Mouse (Mus musculus) C2C12 (cell line): Measurements from ENCODE around the gene Rbm47. TPM values are rescaled to one million over a fixed set of nuclear protein-coding genes. Genes with fewer than 3 reads are reported as not detected.

Source experiments
- H3K27me3 ChIP-seq: one replicate; pipeline ENCODE4 v1.6.1; 2011; ENCODE audit not compliant: control insufficient read depth, insufficient read depth, insufficient read length
- H3K36me3 ChIP-seq: one replicate; pipeline ENCODE4 v1.6.1; 2011; ENCODE audit not compliant: control insufficient read depth, insufficient read depth
- H3K4me3 ChIP-seq: one replicate; pipeline ENCODE4 v1.5.1; 2011; ENCODE audit warnings: mild to moderate bottlenecking, control low read depth; ENCODE audit not compliant: poor library complexity, insufficient read depth, severe bottlenecking
- H3K79me2 ChIP-seq: one replicate; pipeline ENCODE4 v1.6.1; 2011; ENCODE audit not compliant: control insufficient read depth, insufficient read depth
- H3K79me3 ChIP-seq: one replicate; pipeline ENCODE4 v1.6.1; 2011; ENCODE audit warnings: low read depth, control low read depth
- H3ac ChIP-seq: one replicate; pipeline ENCODE3; 2011; ENCODE audit warnings: low read depth; ENCODE audit not compliant: control insufficient read depth, insufficient read length
- CEBPB ChIP-seq: IDR thresholded peaks from one replicate; pipeline ENCODE4 v1.6.1; 2011; ENCODE audit warnings: low read depth, mild to moderate bottlenecking, control low read depth, moderate library complexity
- CTCF ChIP-seq: IDR thresholded peaks from one replicate; pipeline ENCODE4 v1.5.1; 2011; ENCODE audit not compliant: control insufficient read depth, insufficient read depth, insufficient read length
- FOSL1 ChIP-seq: IDR thresholded peaks from one replicate; pipeline ENCODE4 v1.8.0; 2011; ENCODE audit warnings: mild to moderate bottlenecking, low read length; ENCODE audit not compliant: poor library complexity, insufficient read depth, severe bottlenecking
- MAX ChIP-seq: IDR thresholded peaks from one replicate; pipeline ENCODE4 v1.6.1; 2011; ENCODE audit warnings: mild to moderate bottlenecking, control low read depth
- MYOD1 ChIP-seq: IDR thresholded peaks from one replicate; pipeline ENCODE4 v1.6.1; 2011; ENCODE audit warnings: low read depth; ENCODE audit not compliant: control insufficient read depth, insufficient read length
- MYOG ChIP-seq: IDR thresholded peaks from one replicate; pipeline ENCODE4 v1.6.1; 2011; ENCODE audit not compliant: control insufficient read depth, insufficient read length; ENCODE audit errors: extremely low read depth
- USF1 ChIP-seq: IDR thresholded peaks from one replicate; pipeline ENCODE4 v1.6.1; 2011; ENCODE audit warnings: low read depth, mild to moderate bottlenecking, control low read depth, moderate library complexity
- polyA plus RNA-seq: library from polyadenylated mRNA; unstranded; fragments of >200 nt; fragmentation: generic; extraction: Trizol; gene quantifications from one replicate; pipeline ENCODE4 v1.2.1, GENCODE M21; 2012; ENCODE audit warnings: missing spikeins

Gene Rbm47
- polyA plus RNA-seq, 1 experiment, result 0.16 TPM

- no peaks in the 10 kb centered on the region for H3K79me2 ChIP-seq
- no peaks in the 10 kb centered on the region for H3K27me3 ChIP-seq
- no peak for TF ChIP-seq MAX
- no peak for TF ChIP-seq FOSL1
- TF ChIP-seq CEBPB, result no peak
- TF ChIP-seq USF1, result no peak
- no peak for TF ChIP-seq MYOD1
- no peak for TF ChIP-seq CTCF
- TF ChIP-seq MYOG, result no peak
- no peak overlapping the region for H3K4me3 ChIP-seq
- H3ac ChIP-seq, result no peak overlapping the region
- H3K36me3 ChIP-seq, result no peaks in the 10 kb centered on the region
- H3K79me3 ChIP-seq, result no peaks in the 10 kb centered on the region
Measured at GRCm38 (mm10) chr5:66039813-66040212, 133.1 kb downstream of the Rbm47 start.

- no peaks in the 10 kb centered on the region for H3K36me3 ChIP-seq
- H3ac ChIP-seq, result no peak overlapping the region
- no peaks in the 10 kb centered on the region for H3K79me2 ChIP-seq
- H3K4me3 ChIP-seq, result no peak overlapping the region
- no peaks in the 10 kb centered on the region for H3K79me3 ChIP-seq
- H3K27me3 ChIP-seq, result no peaks in the 10 kb centered on the region
- TF ChIP-seq MYOD1 (no peak), FOSL1 (no peak), CTCF (no peak), MYOG (no peak), CEBPB (no peak), MAX (no peak), USF1 (no peak)
Measured at GRCm38 (mm10) chr5:66037066-66037465, 135.9 kb downstream of the Rbm47 start.

DNA sequence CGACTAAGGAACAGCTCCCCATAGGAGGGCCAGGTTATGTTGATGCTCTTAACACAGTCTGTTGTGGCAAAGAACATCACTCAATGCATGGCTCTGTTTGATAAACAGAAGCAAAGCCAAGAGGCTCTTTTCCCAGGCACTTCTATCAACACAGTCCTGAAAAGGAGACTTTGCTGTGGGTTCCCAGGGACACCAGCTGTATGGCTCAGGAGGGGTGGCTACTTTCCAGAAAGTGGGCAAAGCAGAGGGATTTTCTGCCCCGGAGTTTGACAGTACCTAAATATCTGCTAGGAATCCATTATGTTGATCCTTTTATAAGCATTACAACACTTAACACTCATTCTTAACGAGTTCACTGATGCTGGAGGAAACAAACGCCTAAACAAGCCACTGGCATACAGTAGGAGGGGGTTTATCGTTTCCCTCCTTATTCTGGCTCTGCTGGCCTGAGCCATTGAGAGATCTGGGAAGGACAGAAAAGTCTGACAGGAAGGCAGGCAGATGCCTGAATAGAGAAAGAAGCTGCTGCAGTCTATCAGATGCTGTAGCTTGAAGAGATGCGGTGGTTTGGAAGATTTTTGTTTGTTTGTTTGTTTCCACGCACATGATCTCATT is 136.4 kb downstream of the Rbm47 start:
- Histone ChIP-seq H3K4me3 (no peak overlapping the region), H3K27me3 (no peaks in the 10 kb centered on the region), H3K36me3 (no peaks in the 10 kb centered on the region), H3K79me3 (no peaks in the 10 kb centered on the region), H3K79me2 (no peaks in the 10 kb centered on the region), H3ac (no peak overlapping the region)
- no peak for TF ChIP-seq MYOD1
- no peak for TF ChIP-seq FOSL1
- TF ChIP-seq MAX, result no peak
- TF ChIP-seq MYOG, result no peak
- TF ChIP-seq CTCF, result no peak
- no peak for TF ChIP-seq CEBPB
- TF ChIP-seq USF1, result no peak

DNA sequence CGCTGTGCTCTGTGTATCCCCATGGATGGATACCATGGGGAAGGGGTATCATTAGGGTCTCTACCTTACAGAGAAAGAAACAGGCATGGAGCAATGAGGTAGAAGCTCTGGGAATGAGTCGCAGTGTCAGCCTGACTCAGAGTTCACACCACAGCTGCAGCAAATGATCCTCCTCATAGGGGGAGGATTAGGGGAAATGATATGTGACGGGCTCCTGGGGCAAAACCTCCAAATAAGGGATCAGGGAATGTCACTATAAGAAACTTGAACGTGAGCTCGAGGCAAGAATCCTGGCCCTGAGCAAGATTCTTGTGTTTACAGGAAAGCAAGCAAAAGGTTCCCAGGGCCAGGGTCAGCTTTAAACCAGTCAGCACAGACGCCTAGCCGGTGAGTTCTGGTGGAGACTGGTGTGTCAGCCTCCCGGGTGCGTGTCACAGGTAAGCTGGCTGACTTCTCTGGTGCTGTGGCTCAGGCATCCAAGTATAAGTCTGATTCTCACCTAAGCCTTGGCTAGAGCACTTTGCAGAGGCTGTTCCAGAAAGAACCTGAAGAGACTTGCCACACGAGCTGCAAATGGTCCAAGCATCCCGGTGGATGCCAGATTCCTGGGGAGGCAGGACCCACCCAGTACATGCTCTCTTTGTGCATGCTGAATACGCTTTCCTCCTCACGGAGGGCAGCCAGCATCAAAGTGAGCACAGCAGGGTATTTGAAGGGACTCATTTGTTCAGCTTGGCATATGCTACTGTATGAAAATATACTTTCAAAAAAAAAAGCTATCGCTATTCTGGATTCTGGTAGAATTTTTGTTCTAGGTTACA is 138.3 kb downstream of the Rbm47 start:
- TF ChIP-seq MYOD1, result peak; percentile 38
- TF ChIP-seq MAX, result no peak
- no peak for TF ChIP-seq MYOG
- TF ChIP-seq CEBPB, result no peak
- no peak for TF ChIP-seq CTCF
- TF ChIP-seq FOSL1, result no peak
- TF ChIP-seq USF1, result no peak
- no peaks in the 10 kb centered on the region for H3K79me3 ChIP-seq
- H3K79me2 ChIP-seq, result no peaks in the 10 kb centered on the region
- no peaks in the 10 kb centered on the region for H3K36me3 ChIP-seq
- no peak overlapping the region for H3K4me3 ChIP-seq
- no peak overlapping the region for H3ac ChIP-seq
- H3K27me3 ChIP-seq, result no peaks in the 10 kb centered on the region

- H3K79me2 ChIP-seq, result no peaks in the 10 kb centered on the region
- no peaks in the 10 kb centered on the region for H3K79me3 ChIP-seq
- no peaks in the 10 kb centered on the region for H3K36me3 ChIP-seq
- no peak overlapping the region for H3K4me3 ChIP-seq
- H3K27me3 ChIP-seq, result no peaks in the 10 kb centered on the region
- TF ChIP-seq CEBPB (no peak), FOSL1 (no peak), USF1 (no peak), MYOD1 (no peak), MAX (no peak), MYOG (no peak), CTCF (no peak)
- no peak overlapping the region for H3ac ChIP-seq
Measured at GRCm38 (mm10) chr5:66032826-66033225, 140.1 kb downstream of the Rbm47 start.

DNA sequence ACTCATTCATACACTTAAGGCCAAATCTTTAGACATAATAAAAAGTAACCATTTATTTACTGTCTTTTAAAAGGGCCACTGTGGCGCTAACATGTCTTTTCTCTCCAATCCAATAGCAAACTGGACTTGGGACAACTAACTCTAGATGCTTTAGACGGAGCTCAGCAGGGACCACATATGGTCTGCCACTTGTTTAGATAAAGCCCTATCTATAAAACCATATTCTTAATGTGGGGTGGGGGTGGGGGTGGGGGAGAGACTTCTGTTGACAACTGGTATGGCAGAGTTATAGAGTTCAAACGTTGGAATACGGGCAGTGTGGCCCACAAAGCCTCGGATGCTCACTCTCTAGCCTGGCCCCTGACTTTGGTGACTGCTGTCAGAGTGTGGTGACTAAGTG is 141.2 kb downstream of the Rbm47 start:
- Histone ChIP-seq H3K27me3 (no peaks in the 10 kb centered on the region), H3K79me3 (no peaks in the 10 kb centered on the region), H3K79me2 (no peaks in the 10 kb centered on the region), H3ac (no peak overlapping the region), H3K4me3 (no peak overlapping the region), H3K36me3 (no peaks in the 10 kb centered on the region)
- TF ChIP-seq FOSL1, result no peak
- TF ChIP-seq USF1, result no peak
- no peak for TF ChIP-seq MYOD1
- TF ChIP-seq CEBPB, result no peak
- TF ChIP-seq CTCF, result no peak
- no peak for TF ChIP-seq MAX
- TF ChIP-seq MYOG, result no peak
